Mouse (Mus musculus): ENCODE measurements around the gene Hoxb7.

GRCm38 (mm10) chr11:96306183-96306907, 19.9 kb downstream of the Hoxb7 start:
- TF ChIP-seq CTCF (IDR thresholded peaks at IDR 0.05; ENCODE audit: low read depth, low read length) = no peak
- no peak for TF ChIP-seq POLR2A (IDR thresholded peaks at IDR 0.05; ENCODE audit: insufficient read depth, low read length)
- TF ChIP-seq EP300 (IDR thresholded peaks at IDR 0.05; ENCODE audit: insufficient read depth, low read depth, low read length) = no peak

Data from ES-Bruce4 (cell line).